8 mouse cellular contexts compared by ENCODE assay signal in genomic region chrX:85573532-85574181, GRCm38 (mm10). TPM values are rescaled to one million over a fixed set of nuclear protein-coding genes. Genes with fewer than 3 reads are reported as not detected.
A peak's percentile ranks its signal among the peaks of the same experiment; 100 is the strongest.
DNase-seq lines count a peak whose midpoint lies in the region; ATAC-seq lines count a peak whose summit lies in the region.

Gene Tab3 (plus strand): TSS chrX:85574022.

- peak within 1 kb of the TSS; percentile 72 for H3K4me2 ChIP-seq in heart, embryonic 13.5 days
- peak within 1 kb of the TSS; percentile 66 for H3K4me2 ChIP-seq in liver, embryonic 12.5 days
- peak within 1 kb of the TSS; percentile 51 for H3K4me2 ChIP-seq in stomach, embryonic 15.5 days

- H3K4me3 ChIP-seq in brown adipose tissue, adult 24 weeks (ENCODE audit: insufficient read depth, low read depth, low read length) = peak within 1 kb of the TSS; percentile 93
- H3K4me3 ChIP-seq in heart, embryonic 13.5 days = peak within 1 kb of the TSS; percentile 79
- peak within 1 kb of the TSS; percentile 78 for H3K4me3 ChIP-seq in liver, embryonic 12.5 days
- H3K4me3 ChIP-seq in stomach, embryonic 15.5 days (replicated peaks) = peak within 1 kb of the TSS; percentile 65

- H3K9ac ChIP-seq in heart, embryonic 13.5 days = peak within 1 kb of the TSS; percentile 89
- peak within 1 kb of the TSS; percentile 92 for H3K9ac ChIP-seq in liver, embryonic 12.5 days
- peak within 1 kb of the TSS; percentile 54 for H3K9ac ChIP-seq in stomach, embryonic 15.5 days

- ATAC-seq in heart, embryonic 13.5 days (ENCODE audit: extremely low read depth, insufficient number of reproducible peaks, low FRiP score, low TSS enrichment) = peak; percentile 98
- peak; percentile 92 for ATAC-seq in liver, embryonic 12.5 days
- peak; percentile 97 for ATAC-seq in stomach, embryonic 15.5 days (ENCODE audit: insufficient read depth, low FRiP score, low read depth)

- 0 out of 2 replicates have a peak, but pooled peaks cover 5% of the 10 kb centered on the region for H3K27me3 ChIP-seq in heart, embryonic 13.5 days (replicated peaks)
- H3K27me3 ChIP-seq in liver, embryonic 12.5 days (replicated peaks) = peaks cover 7% of the 10 kb centered on the region; the same call in 1 of the 2 replicates
- no peaks in the 10 kb centered on the region for H3K27me3 ChIP-seq in stomach, embryonic 15.5 days (replicated peaks)

- H3K4me1 ChIP-seq in brown adipose tissue, adult 24 weeks (ENCODE audit: control insufficient read depth, insufficient read depth, insufficient read length, low read length) = no peaks in the 10 kb centered on the region
- H3K4me1 ChIP-seq in heart, embryonic 13.5 days = peaks cover 17% of the 10 kb centered on the region
- peaks cover 16% of the 10 kb centered on the region for H3K4me1 ChIP-seq in liver, embryonic 12.5 days
- no peaks in the 10 kb centered on the region for H3K4me1 ChIP-seq in stomach, embryonic 15.5 days

- DNase-seq in CD4-positive, CD25-positive, alpha-beta regulatory T cell, adult 2 months (ENCODE audit: low read depth, low spot score) = peak; percentile 96
- peak; percentile 40 for DNase-seq in fat pad, adult 2 months (ENCODE audit: extremely low read depth, low read depth, low spot score)
- DNase-seq in kidney, postnatal 10 days = peak; percentile 97
- DNase-seq in natural killer cell, adult 2 months (ENCODE audit: low spot score in 2 of 2) = peak; percentile 93 to 95

- 13% methylated on average over 41 of the region's 64 CpGs for WGBS in heart, embryonic 13.5 days
- 12% methylated on average over 39 of the region's 64 CpGs for WGBS in liver, embryonic 12.5 days (ENCODE audit: insufficient replicate concordance)
- WGBS in stomach, embryonic 15.5 days = 26% methylated on average over 60 of the region's 64 CpGs

- H3K9me3 ChIP-seq in heart, embryonic 13.5 days = no peaks in the 10 kb centered on the region
- H3K9me3 ChIP-seq in liver, embryonic 12.5 days (replicated peaks) = no peaks in the 10 kb centered on the region
- no peaks in the 10 kb centered on the region for H3K9me3 ChIP-seq in stomach, embryonic 15.5 days

- H3K27ac ChIP-seq in brown adipose tissue, adult 24 weeks (replicated peaks; ENCODE audit: low read depth, low read length) = 0 out of 2 replicates have a peak within 1 kb of the TSS, but pooled peaks have one; percentile 42
- peak within 1 kb of the TSS; percentile 71 for H3K27ac ChIP-seq in heart, embryonic 13.5 days (replicated peaks)
- peak within 1 kb of the TSS; percentile 94 for H3K27ac ChIP-seq in liver, embryonic 12.5 days
- peak within 1 kb of the TSS; percentile 54; the same call in 1 of the 2 replicates for H3K27ac ChIP-seq in stomach, embryonic 15.5 days

- no peaks in the 10 kb centered on the region for H3K36me3 ChIP-seq in heart, embryonic 13.5 days
- no peaks in the 10 kb centered on the region for H3K36me3 ChIP-seq in liver, embryonic 12.5 days
- H3K36me3 ChIP-seq in stomach, embryonic 15.5 days = no peaks in the 10 kb centered on the region

RNA-seq across cellular contexts. Expression of gene Tab3, which starts in this region (rescaled TPM):
- polyA plus RNA-seq in brown adipose tissue, adult 24 weeks (2012; ENCODE audit: insufficient read depth, insufficient read length, missing spikeins) = 4.2 and 6.5 TPM in 2 replicates
- 2.6 and 3.6 TPM in 2 replicates for polyA plus RNA-seq in heart, embryonic 13.5 days (2015; fragmentation: Nextera tagmentation; extraction: Ambion mirVana)
- 8.9 and 9.4 TPM in 2 replicates for polyA plus RNA-seq in liver, embryonic 12.5 days (2016; fragmentation: Nextera tagmentation; extraction: Ambion mirVana)
- polyA plus RNA-seq in stomach, embryonic 15.5 days (2015; fragmentation: Nextera tagmentation; extraction: Ambion mirVana) = 4.9 and 5.3 TPM in 2 replicates

Comparison
In these comparisons a context has a peak if more than half of its experiments do, and no peak if none do; other contexts are left out.
1. Peak in every context shown above with its lines: DNase-seq, ATAC-seq, H3K4me3 ChIP-seq and H3K27ac ChIP-seq.
2. DNase-seq: peak in every context shown above with its lines; median percentile 97 in kidney, postnatal 10 days; 96 in CD4-positive, CD25-positive, alpha-beta regulatory T cell, adult 2 months; 94 in natural killer cell, adult 2 months; 40 in fat pad, adult 2 months.
3. H3K27ac ChIP-seq: peak in every context shown above with its lines; median percentile 94 in liver, embryonic 12.5 days; 71 in heart, embryonic 13.5 days; 54 in stomach, embryonic 15.5 days; 42 in brown adipose tissue, adult 24 weeks.